Mouse (Mus musculus): ENCODE measurements around the gene Olfr1448. TPM values are rescaled to one million over a fixed set of nuclear protein-coding genes. Genes with fewer than 3 reads are reported as not detected.
"Not testable (repeated sequence)": the region's sequence is repeated elsewhere in the genome, so short reads cannot be mapped to it uniquely, and the experiment has no call there.

Gene Olfr1448
- total RNA-seq (2021) = not detected

DNA sequence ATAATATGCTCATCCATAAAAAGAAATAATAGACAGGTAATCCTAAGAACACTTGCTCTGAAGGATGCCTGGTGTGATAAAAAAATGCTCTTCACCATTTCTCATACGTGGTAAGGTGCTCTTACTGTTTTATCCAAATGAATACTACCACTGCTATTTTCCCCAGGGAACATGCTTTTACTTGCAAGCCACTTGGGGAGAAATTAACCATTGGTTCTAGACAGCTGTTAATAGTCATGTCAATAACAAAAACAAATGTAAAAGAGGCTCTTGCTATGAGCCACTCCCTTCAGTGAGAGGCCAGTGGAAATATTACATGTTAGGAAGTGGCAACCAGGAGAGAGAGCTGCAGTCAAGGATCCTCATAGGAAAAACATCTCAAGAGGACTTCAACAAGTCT, at the start of gene Olfr1448:
Gene Olfr1448, minus strand, starts transcription at position 101 of the 400 bp plus-strand sequence.
- intact Hi-C loops (cut with DNase I) = no loop called here
- no peak for DNase-seq (ENCODE audit: extremely low spot score in 1 of 2, low spot score in 2 of 2)

DNA sequence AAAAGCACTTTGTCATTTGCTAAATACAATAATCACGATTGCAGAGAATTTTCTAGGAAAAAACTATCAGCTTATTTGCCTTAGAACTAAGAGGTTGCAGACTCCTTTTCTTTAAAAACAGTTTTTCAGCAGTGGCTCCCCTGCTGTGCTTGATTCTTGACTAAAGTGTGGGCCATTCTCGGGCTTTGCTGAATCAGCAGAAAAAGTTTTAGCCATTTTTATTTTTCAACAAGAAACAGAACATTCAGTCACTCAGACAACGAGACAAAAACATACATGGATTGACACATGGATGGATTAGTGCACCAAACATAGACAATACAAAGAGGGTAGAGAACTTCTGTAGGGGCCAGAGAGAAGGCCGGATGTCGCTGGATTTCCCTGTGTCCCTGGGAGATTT, 45.9 kb upstream of the Olfr1448 start:
- DNase-seq (ENCODE audit: extremely low spot score in 1 of 2, low spot score in 2 of 2); intact Hi-C loops (cut with DNase I): not testable (repeated sequence)

DNA sequence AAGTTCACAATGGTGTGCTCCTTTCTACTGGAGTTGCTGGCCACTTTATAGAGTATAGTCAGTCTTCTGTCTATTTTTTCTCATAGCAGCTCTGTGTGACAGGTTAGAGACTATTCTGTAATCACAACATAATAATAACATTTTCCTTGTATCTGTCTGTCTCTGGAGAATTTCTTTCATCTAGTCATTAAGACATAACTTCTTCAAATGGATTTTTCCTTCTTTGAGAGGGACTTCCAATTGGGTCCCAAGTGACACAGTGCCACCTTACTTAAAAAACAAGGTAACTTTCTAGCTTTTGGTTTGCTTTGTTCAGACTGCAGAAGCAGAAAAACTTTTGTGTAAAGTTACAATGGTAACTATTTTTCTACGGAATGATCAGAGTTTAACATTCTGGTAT, 25.7 kb upstream of the Olfr1448 start, which contains the start of gene Olfr1450:
Gene Olfr1450, plus strand, starts transcription at position 301 of the 400 bp plus-strand sequence.
- DNase-seq (ENCODE audit: extremely low spot score in 1 of 2, low spot score in 2 of 2) = no peak
- intact Hi-C loops (cut with DNase I) = no loop called here

DNA sequence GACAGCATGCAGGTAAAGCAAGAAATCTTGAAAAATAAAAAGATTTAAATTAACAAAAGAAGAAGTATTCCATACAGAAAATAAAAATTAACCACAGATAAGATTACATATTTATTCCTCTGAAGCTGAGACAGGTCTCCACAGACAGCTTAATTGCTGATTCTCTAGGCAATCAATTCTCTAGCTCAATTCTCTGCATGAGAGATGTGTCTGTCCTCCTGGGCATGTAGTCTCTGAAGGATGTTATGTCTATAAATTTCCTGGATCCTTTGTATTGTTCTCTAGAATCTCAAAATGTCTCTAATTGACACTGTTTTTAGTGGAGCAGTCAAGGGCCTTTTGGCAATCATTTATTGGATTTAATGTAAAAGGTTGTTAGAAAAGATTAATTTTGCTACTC, 6.3 kb upstream of the Olfr1448 start, which contains the start of gene Olfr1449:
Gene Olfr1449, plus strand, starts transcription at position 301 of the 400 bp plus-strand sequence.
- DNase-seq (ENCODE audit: extremely low spot score in 1 of 2, low spot score in 2 of 2) = no peak
- intact Hi-C loops (cut with DNase I) = no loop called here

DNA sequence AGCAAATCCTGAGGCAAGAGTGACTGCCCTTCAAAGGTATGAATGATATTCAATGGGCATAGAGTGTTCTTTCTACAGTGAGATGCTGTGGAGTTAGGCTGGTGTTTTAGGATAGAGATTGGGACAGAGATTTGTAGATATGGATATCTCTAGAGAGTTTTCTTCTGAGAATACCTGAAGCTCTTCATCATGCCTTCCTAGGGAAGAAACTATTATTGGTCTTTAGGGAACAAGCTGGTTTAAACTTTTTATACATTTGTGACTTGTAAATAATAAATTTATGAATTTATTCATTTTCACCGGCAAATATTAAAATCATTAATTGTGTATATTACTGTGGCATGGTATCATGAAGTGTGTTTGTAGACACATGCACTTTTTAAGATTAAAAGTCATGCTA, 20.6 kb downstream of the Olfr1448 start, which contains the start of gene Olfr1447:
Gene Olfr1447, minus strand, starts transcription at position 101 of the 400 bp plus-strand sequence.
- DNase-seq (ENCODE audit: extremely low spot score in 1 of 2, low spot score in 2 of 2) = no peak
- intact Hi-C loops (cut with DNase I) = no loop called here

DNA sequence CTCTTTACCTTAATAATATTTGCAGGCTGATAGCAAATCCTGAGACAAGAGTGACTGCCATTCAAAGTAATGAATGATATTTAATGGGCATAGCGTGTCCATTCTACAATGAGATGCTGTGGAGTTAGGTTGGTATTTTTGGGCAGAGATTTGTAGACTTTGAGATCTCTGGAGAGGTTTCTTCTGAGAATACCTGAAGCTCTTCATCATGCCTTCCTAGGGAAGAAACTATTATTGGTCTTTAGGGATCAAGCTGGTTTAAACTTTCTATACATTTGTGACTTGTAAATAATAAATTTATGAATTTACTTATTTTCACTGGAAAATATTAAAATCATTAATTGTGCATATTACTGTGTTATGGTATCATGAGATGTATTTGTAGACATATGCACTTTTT, 30.8 kb downstream of the Olfr1448 start, which contains the start of gene Olfr1446:
Gene Olfr1446, minus strand, starts transcription at position 101 of the 400 bp plus-strand sequence.
- DNase-seq (ENCODE audit: extremely low spot score in 1 of 2, low spot score in 2 of 2) = no peak
- intact Hi-C loops (cut with DNase I) = no loop called here

DNA sequence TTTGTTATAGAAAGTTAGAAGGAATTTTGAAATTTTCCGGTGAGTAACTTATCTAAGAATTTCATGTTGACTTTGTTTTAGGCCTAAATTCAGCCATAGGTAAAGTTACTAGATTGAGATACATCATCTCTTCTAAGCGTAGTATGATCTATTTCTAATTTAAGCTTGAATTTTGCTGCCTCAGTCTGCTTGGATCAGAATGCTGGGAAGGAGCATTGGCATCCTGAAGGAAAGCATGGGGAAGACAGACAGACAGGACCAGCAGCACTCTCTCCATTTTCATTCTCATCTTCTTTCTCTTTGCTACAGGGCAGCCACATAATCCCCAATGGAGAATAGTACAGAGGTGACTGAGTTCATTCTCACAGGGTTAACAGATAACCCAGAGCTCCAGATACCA, 40.7 kb downstream of the Olfr1448 start, which contains the start of gene Olfr1445:
Gene Olfr1445, plus strand, starts transcription at position 301 of the 400 bp plus-strand sequence.
- DNase-seq (ENCODE audit: extremely low spot score in 1 of 2, low spot score in 2 of 2) = no peak
- intact Hi-C loops (cut with DNase I) = no loop called here

Other genes starting within 250 kb of the Olfr1448 start
- not detected for gene Olfr1443, start 246.3 kb downstream of the Olfr1448 start, total RNA-seq (2021)
- not detected for gene Keg1, start 228.6 kb downstream of the Olfr1448 start, total RNA-seq (2021)
- 1 to 10 TPM; 1.2 to 2.6 TPM for gene Cntf, start 158.8 kb downstream of the Olfr1448 start, total RNA-seq (2021)
- gene Zfp91, start 128.3 kb downstream of the Olfr1448 start, total RNA-seq (2021) = 10 to 100 TPM; 73.3 to 74.1 TPM
- 1 to 10 TPM; 1.1 to 1.5 TPM for gene Lpxn, start 128.2 kb downstream of the Olfr1448 start, total RNA-seq (2021)
- not detected for gene Gm5244, start 77.7 kb downstream of the Olfr1448 start, total RNA-seq (2021)
- not detected for gene Olfr1444, start 67.1 kb downstream of the Olfr1448 start, total RNA-seq (2021)
- not detected for gene Olfr1445, start 40.6 kb downstream of the Olfr1448 start, total RNA-seq (2021)
- not detected for gene Olfr1446, start 30.9 kb downstream of the Olfr1448 start, total RNA-seq (2021)
- gene Olfr1447, start 20.7 kb downstream of the Olfr1448 start, total RNA-seq (2021) = not detected
- not detected for gene Olfr1449, start 6.4 kb upstream of the Olfr1448 start, total RNA-seq (2021)
- gene Olfr1450, start 25.8 kb upstream of the Olfr1448 start, total RNA-seq (2021) = not detected
- not detected for gene Olfr1451, start 70.6 kb upstream of the Olfr1448 start, total RNA-seq (2021)
- gene Olfr1453, start 103.9 kb upstream of the Olfr1448 start, total RNA-seq (2021) = not detected
- gene Olfr1454, start 136.2 kb upstream of the Olfr1448 start, total RNA-seq (2021) = not detected
- gene Olfr1457, start 173.5 kb upstream of the Olfr1448 start, total RNA-seq (2021) = not detected
- not detected for gene Olfr1458, start 182.4 kb upstream of the Olfr1448 start, total RNA-seq (2021)
- gene Olfr1459, start 225.1 kb upstream of the Olfr1448 start, total RNA-seq (2021) = under 1 TPM; 0.13 to 0.14 TPM
- gene Olfr1461, start 238.6 kb upstream of the Olfr1448 start, total RNA-seq (2021) = not detected